Mouse (Mus musculus) limb, embryonic 11.5 days (tissue): Measurements from ENCODE around the gene Nap1l4. TPM values are rescaled to one million over a fixed set of nuclear protein-coding genes. Genes with fewer than 3 reads are reported as not detected.

ENCODE experiments used
- ATAC-seq: fragments of 200-750 bp; cut with Nextera tagmentation; 2 replicates; pipeline ENCODE4 v1.8.0; 2017; ENCODE audit warnings: low read depth; ENCODE audit not compliant: insufficient number of reproducible peaks, low FRiP score, low TSS enrichment
- DNase-seq: peaks from one replicate; pipeline ENCODE4 v3.0.0-alpha.2; 2015; ENCODE audit warnings: low spot score
- H3K27ac ChIP-seq: fragments of 300-500 bp; sonication (generic); replicated peaks from 2 replicates; pipeline ENCODE4 v1.5.1; 2014; ENCODE audit warnings: low read depth, mild to moderate bottlenecking, low read length
- H3K27me3 ChIP-seq: fragments of 300-500 bp; sonication (generic); 2 replicates; pipeline ENCODE4 v1.6.1; 2014; ENCODE audit warnings: mild to moderate bottlenecking, low read length, mixed read lengths; ENCODE audit not compliant: control insufficient read depth, insufficient read depth
- H3K36me3 ChIP-seq: fragments of 300-500 bp; sonication (generic); 2 replicates; pipeline ENCODE4 v1.6.1; 2014; ENCODE audit warnings: mild to moderate bottlenecking, low read length, moderate library complexity, mixed read lengths; ENCODE audit not compliant: control insufficient read depth, insufficient read depth
- H3K4me1 ChIP-seq: fragments of 300-500 bp; sonication (generic); 2 replicates; pipeline ENCODE4 v1.6.1; 2014; ENCODE audit warnings: low read length, mixed read lengths; ENCODE audit not compliant: control insufficient read depth, insufficient read depth
- H3K4me2 ChIP-seq: fragments of 300-500 bp; sonication (generic); 2 replicates; pipeline ENCODE4 v1.6.1; 2014; ENCODE audit warnings: low read depth, mild to moderate bottlenecking, moderate library complexity; ENCODE audit not compliant: severe bottlenecking
- H3K4me3 ChIP-seq: fragments of 300-500 bp; sonication (generic); 2 replicates; pipeline ENCODE4 v1.5.1; 2014; ENCODE audit warnings: low read depth, low read length
- H3K9ac ChIP-seq: fragments of 300-500 bp; sonication (generic); 2 replicates; pipeline ENCODE4 v1.6.1; 2014; ENCODE audit warnings: mild to moderate bottlenecking, low read length
- H3K9me3 ChIP-seq: fragments of 300-500 bp; sonication (generic); 2 replicates; pipeline ENCODE4 v1.6.1; 2016; ENCODE audit warnings: low read length; ENCODE audit not compliant: control insufficient read depth
- WGBS: fragments of 180-500 bp; shearing (Covaris S2); extraction: QIAGEN DNeasy Blood & Tissue Kit; methylation state at CpG from one replicate; pipeline ENCODE4 v1.1.7; 2014; 5-methylcytosine and 5-hydroxymethylcytosine counted together
- polyA plus RNA-seq: library from polyadenylated mRNA; unstranded; fragments of >200 nt; fragmentation: Nextera tagmentation; extraction: Ambion mirVana; gene quantifications from 2 replicates; pipeline ENCODE4 v1.2.1, GENCODE M21; 2014

Gene Nap1l4
- polyA plus RNA-seq, 1 experiment from 2014 or later, result 194 TPM

GRCm38 (mm10) chr7:143480498-143480897 is 68.4 kb downstream of the Nap1l4 start:
- Histone ChIP-seq H3K9me3 (no peaks in the 10 kb centered on the region), H3K27ac (no peak overlapping the region), H3K4me1 (0 out of 2 replicates have a peak, but pooled peaks cover 2% of the 10 kb centered on the region), H3K4me3 (no peak overlapping the region), H3K9ac (no peak overlapping the region), H3K36me3 (no peaks in the 10 kb centered on the region), H3K4me2 (no peak overlapping the region), H3K27me3 (no peaks in the 10 kb centered on the region)
- WGBS, result 30% methylated on average over 13 of the region's 13 CpGs
- DNase-seq, result peak; percentile 75
- ATAC-seq, result no peak

DNA sequence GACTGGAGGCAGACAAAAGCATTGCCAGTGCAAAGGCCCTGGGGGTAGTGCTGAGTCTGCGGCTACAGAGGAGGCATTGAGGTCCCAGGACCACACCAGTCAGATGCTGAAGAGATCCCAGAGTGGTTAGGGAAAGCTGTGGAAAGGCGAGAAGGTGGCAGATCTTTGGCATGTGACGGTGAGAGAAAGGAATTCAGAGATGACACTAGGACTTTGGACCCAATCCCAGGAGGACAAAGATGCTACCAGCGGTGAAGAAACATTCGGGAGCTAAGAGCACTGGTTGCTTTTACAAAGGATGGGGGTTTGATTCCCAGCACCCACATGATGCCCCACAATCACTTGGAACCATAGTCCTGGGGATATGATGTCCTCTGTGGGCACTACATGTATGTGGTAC is 71.1 kb downstream of the Nap1l4 start:
- Histone ChIP-seq H3K9ac (no peak overlapping the region), H3K9me3 (no peaks in the 10 kb centered on the region), H3K4me3 (no peak overlapping the region), H3K27ac (no peak overlapping the region), H3K36me3 (no peaks in the 10 kb centered on the region), H3K4me1 (0 out of 2 replicates have a peak, but pooled peaks cover 2% of the 10 kb centered on the region), H3K27me3 (no peaks in the 10 kb centered on the region), H3K4me2 (no peak overlapping the region)
- WGBS, result 88% methylated on average over 5 of the region's 5 CpGs
- DNase-seq (no peak), ATAC-seq (no peak)

GRCm38 (mm10) chr7:143476702-143477335 is 72.1 kb downstream of the Nap1l4 start:
- no peak overlapping the region for H3K4me2 ChIP-seq
- no peaks in the 10 kb centered on the region for H3K4me1 ChIP-seq

DNA sequence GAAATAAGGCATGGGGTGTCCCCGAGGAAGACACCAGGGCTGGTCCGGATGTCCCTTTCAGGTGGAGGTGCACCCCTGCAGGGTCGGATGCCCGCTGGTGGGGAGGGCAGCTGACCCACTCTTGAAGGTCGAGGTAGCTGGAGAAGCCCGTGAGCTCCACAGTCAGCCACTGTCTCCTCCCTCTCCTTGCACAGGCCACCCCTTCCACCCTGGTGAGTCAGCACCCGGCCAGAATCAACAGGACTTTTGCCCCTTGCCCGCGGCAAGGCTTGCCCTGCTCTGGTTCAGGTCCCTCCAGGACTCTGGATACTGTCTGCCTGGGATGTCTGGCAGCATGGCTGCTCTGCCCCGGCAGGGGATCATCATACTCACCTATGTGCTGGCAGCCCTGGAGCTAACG is 73.0 kb downstream of the Nap1l4 start:
- H3K4me1 ChIP-seq, result no peaks in the 10 kb centered on the region
- H3K9me3 ChIP-seq, result no peaks in the 10 kb centered on the region
- ATAC-seq (no peak), DNase-seq (no peak)
- no peak overlapping the region for H3K4me3 ChIP-seq
- WGBS, result 68% methylated on average over 11 of the region's 11 CpGs
- no peaks in the 10 kb centered on the region for H3K36me3 ChIP-seq
- H3K27me3 ChIP-seq, result no peaks in the 10 kb centered on the region
- no peak overlapping the region for H3K9ac ChIP-seq
- H3K4me2 ChIP-seq, result no peak overlapping the region
- no peak overlapping the region for H3K27ac ChIP-seq

More at GRCm38 (mm10) chr7:143476702-143477335, 72.1 kb downstream of the Nap1l4 start:
- ATAC-seq (no peak), DNase-seq (no peak)
- no peaks in the 10 kb centered on the region for H3K27me3 ChIP-seq
- H3K36me3 ChIP-seq, result no peaks in the 10 kb centered on the region
- no peak overlapping the region for H3K4me3 ChIP-seq
- no peak overlapping the region for H3K9ac ChIP-seq
- WGBS, result 86% methylated on average over 3 of the region's 3 CpGs
- no peaks in the 10 kb centered on the region for H3K9me3 ChIP-seq
- H3K27ac ChIP-seq, result no peak overlapping the region

- ATAC-seq (0 out of 2 replicates have a peak, but pooled peaks have one; percentile 20), DNase-seq (no peak)
- Histone ChIP-seq H3K27ac (no peak overlapping the region), H3K4me2 (no peak overlapping the region), H3K4me3 (no peak overlapping the region), H3K4me1 (no peaks in the 10 kb centered on the region), H3K9ac (no peak overlapping the region), H3K36me3 (no peaks in the 10 kb centered on the region), H3K9me3 (no peaks in the 10 kb centered on the region), H3K27me3 (no peaks in the 10 kb centered on the region)
- WGBS, result 22% methylated on average over 10 of the region's 10 CpGs
These were observed 74.1 kb downstream of the Nap1l4 start for GRCm38 (mm10) chr7:143474811-143475210.

DNA sequence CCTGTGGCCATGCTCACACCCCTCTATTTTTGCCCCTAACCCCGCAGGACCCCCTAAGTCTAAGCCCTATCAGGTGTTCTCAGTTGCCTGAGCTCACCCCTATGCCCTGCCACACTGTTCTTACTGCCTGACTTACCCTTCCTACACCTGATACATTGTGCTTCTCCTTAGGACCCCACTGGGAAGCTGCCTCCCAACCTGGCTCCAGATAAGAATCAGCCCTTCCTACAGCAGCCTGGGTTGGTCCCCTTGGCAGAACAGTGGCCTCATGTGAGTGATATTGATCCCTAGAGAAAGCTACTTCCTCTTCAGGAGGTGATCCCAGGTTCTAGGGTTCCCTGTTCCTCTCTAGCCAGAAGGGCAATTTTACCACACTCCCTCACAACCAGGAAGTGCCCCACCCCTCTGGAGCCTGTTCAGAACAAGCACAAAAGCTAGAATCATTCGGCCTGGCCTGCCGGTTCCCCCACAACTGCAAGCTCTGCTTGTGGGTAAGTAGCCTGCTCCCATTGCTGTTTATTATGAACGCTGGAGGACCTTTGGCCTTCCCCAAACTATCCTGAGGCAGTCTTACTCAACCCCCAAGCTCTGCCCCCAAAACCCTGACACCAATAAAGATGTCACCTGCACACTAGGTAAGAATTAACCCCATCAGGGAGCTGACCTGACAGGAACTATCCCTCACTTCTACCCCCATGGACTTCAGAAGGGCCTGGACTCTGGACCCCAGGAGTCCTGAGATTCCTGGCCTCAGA is 75.4 kb downstream of the Nap1l4 start, which contains the start of gene Slc22a18:
TSS of gene Slc22a18 (plus strand) at position 390 of the 755 bp plus-strand sequence.
- Histone ChIP-seq H3K4me2 (peak within 1 kb of the TSS; percentile 17; the same call in 1 of the 2 replicates), H3K27ac (no peak within 1 kb of the TSS), H3K9ac (no peak within 1 kb of the TSS), H3K4me1 (no peaks in the 10 kb centered on the region), H3K27me3 (no peaks in the 10 kb centered on the region), H3K4me3 (no peak within 1 kb of the TSS), H3K36me3 (no peaks in the 10 kb centered on the region), H3K9me3 (no peaks in the 10 kb centered on the region)
- WGBS, result 49% methylated on average over 4 of the region's 4 CpGs
- DNase-seq (no peak), ATAC-seq (no peak)

- Histone ChIP-seq H3K9me3 (no peaks in the 10 kb centered on the region), H3K4me1 (peaks cover 12% of the 10 kb centered on the region), H3K27ac (no peak overlapping the region), H3K4me2 (no peak overlapping the region), H3K36me3 (no peaks in the 10 kb centered on the region), H3K4me3 (no peak overlapping the region), H3K27me3 (no peaks in the 10 kb centered on the region), H3K9ac (no peak overlapping the region)
- 25% methylated on average over 8 of the region's 8 CpGs for WGBS
- DNase-seq (peak; percentile 90), ATAC-seq (no peak)
These were observed 79.0 kb downstream of the Nap1l4 start for GRCm38 (mm10) chr7:143469946-143470345.

DNA sequence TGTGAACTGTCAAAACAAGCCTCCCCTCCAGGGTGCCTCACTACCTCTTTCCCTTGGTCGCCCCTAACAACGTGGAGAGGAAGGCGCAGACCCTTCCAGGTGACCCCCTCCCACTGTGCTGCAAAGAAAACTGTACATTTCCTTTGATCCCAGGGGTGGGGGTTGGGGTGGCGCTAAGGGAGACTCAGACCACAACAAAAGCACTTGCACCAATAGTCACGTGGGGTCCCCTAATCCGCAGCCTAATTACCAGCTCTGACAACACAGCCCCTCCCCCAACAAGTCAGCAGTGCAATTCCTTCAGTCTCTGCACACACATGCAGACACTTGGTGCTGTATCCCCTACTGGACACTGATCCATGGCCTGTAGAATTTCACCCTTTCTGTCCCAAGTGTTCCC is 81.2 kb downstream of the Nap1l4 start:
- Histone ChIP-seq H3K9me3 (no peaks in the 10 kb centered on the region; the same call in 1 of the 2 replicates), H3K4me3 (no peak overlapping the region), H3K9ac (no peak overlapping the region), H3K4me2 (no peak overlapping the region), H3K27ac (no peak overlapping the region), H3K4me1 (peaks cover 21% of the 10 kb centered on the region), H3K36me3 (no peaks in the 10 kb centered on the region), H3K27me3 (no peaks in the 10 kb centered on the region)
- DNase-seq (no peak), ATAC-seq (no peak)
- 11% methylated on average over 6 of the region's 6 CpGs for WGBS
